Mouse (Mus musculus) heart, embryonic 12.5 days (tissue): ENCODE measurements around the gene Ube2d1. TPM values are rescaled to one million over a fixed set of nuclear protein-coding genes. Genes with fewer than 3 reads are reported as not detected.
A peak's percentile ranks its signal among the peaks of the same experiment; 100 is the strongest.

Source experiments
- ATAC-seq: fragments of 200-750 bp; cut with Nextera tagmentation; 2 replicates; pipeline ENCODE4 v1.8.0; 2017; ENCODE audit warnings: moderate TSS enrichment, moderate library complexity; ENCODE audit not compliant: insufficient number of reproducible peaks, low FRiP score
- H3K27ac ChIP-seq: fragments of 300-500 bp; sonication (generic); 2 replicates; pipeline ENCODE4 v1.5.1; 2016; ENCODE audit warnings: mild to moderate bottlenecking, moderate library complexity; ENCODE audit not compliant: poor library complexity, severe bottlenecking
- H3K27me3 ChIP-seq: fragments of 300-500 bp; sonication (generic); replicated peaks from 2 replicates; pipeline ENCODE4 v1.6.1; 2016; ENCODE audit warnings: mild to moderate bottlenecking, moderate library complexity
- H3K36me3 ChIP-seq: fragments of 300-500 bp; sonication (generic); 2 replicates; pipeline ENCODE4 v1.6.1; 2016; ENCODE audit warnings: mild to moderate bottlenecking, moderate library complexity
- H3K4me1 ChIP-seq: fragments of 300-500 bp; sonication (generic); replicated peaks from 2 replicates; pipeline ENCODE4 v1.6.1; 2016; ENCODE audit warnings: mild to moderate bottlenecking
- H3K4me2 ChIP-seq: fragments of 300-500 bp; sonication (generic); 2 replicates; pipeline ENCODE4 v1.6.1; 2016; ENCODE audit warnings: mild to moderate bottlenecking, moderate library complexity
- H3K4me3 ChIP-seq: fragments of 300-500 bp; sonication (generic); 2 replicates; pipeline ENCODE4 v1.5.1; 2016; ENCODE audit warnings: mild to moderate bottlenecking
- H3K9ac ChIP-seq: fragments of 300-500 bp; sonication (generic); 2 replicates; pipeline ENCODE4 v1.6.1; 2016; ENCODE audit warnings: mild to moderate bottlenecking, moderate library complexity
- H3K9me3 ChIP-seq: fragments of 300-500 bp; sonication (generic); replicated peaks from 2 replicates; pipeline ENCODE4 v1.6.1; 2016; ENCODE audit warnings: mild to moderate bottlenecking, moderate library complexity
- whole genome bisulfite sequencing: fragments of 180-500 bp; shearing (Covaris S2); methylation state at CpG from one replicate; pipeline ENCODE4 v1.1.7; 2016; 5-methylcytosine and 5-hydroxymethylcytosine counted together
- polyA plus RNA-seq: library from polyadenylated mRNA; unstranded; fragments of >200 nt; fragmentation: Nextera tagmentation; extraction: Ambion mirVana; gene quantifications from 2 replicates; pipeline ENCODE4 v1.2.1, GENCODE M21; 2016

Gene Ube2d1
- polyA plus RNA-seq, 1 experiment from 2014 or later = 68.1 TPM

GRCm38 (mm10) chr10:71223101-71223500, 62.0 kb downstream of the Ube2d1 start:
- no peak for ATAC-seq
- Histone ChIP-seq H3K9ac (no peak overlapping the region), H3K9me3 (peaks cover 10% of the 10 kb centered on the region; the same call in 1 of the 2 replicates), H3K27ac (no peak overlapping the region), H3K4me3 (no peak overlapping the region), H3K4me1 (no peaks in the 10 kb centered on the region), H3K4me2 (no peak overlapping the region), H3K27me3 (no peaks in the 10 kb centered on the region), H3K36me3 (peaks cover 47% of the 10 kb centered on the region)
- 84% methylated on average over 5 of the region's 5 CpGs for WGBS

- ATAC-seq = no peak
- peaks cover 10% of the 10 kb centered on the region; the same call in 1 of the 2 replicates for H3K9me3 ChIP-seq
- no peak overlapping the region for H3K4me3 ChIP-seq
- H3K36me3 ChIP-seq = peaks cover 45% of the 10 kb centered on the region
- H3K27ac ChIP-seq = no peak overlapping the region
- no peaks in the 10 kb centered on the region for H3K27me3 ChIP-seq
- H3K4me2 ChIP-seq = no peak overlapping the region
- 89% methylated on average over 2 of the region's 2 CpGs for WGBS
- no peak overlapping the region for H3K9ac ChIP-seq
- H3K4me1 ChIP-seq = peaks cover 4% of the 10 kb centered on the region
Measured at GRCm38 (mm10) chr10:71222639-71223038, 62.4 kb downstream of the Ube2d1 start.

GRCm38 (mm10) chr10:71218228-71218892, 66.7 kb downstream of the Ube2d1 start:
- H3K27ac ChIP-seq = no peak overlapping the region
- peaks cover 10% of the 10 kb centered on the region; the same call in 1 of the 2 replicates for H3K9me3 ChIP-seq
- peaks cover 13% of the 10 kb centered on the region for H3K4me1 ChIP-seq
- H3K36me3 ChIP-seq = peaks cover 15% of the 10 kb centered on the region
- H3K27me3 ChIP-seq = no peaks in the 10 kb centered on the region
- no peak for ATAC-seq
- no peak overlapping the region for H3K4me3 ChIP-seq
- 13% methylated on average over 8 of the region's 8 CpGs for WGBS
- H3K4me2 ChIP-seq = peak overlapping the region; percentile 38
- H3K9ac ChIP-seq = no peak overlapping the region

- Histone ChIP-seq H3K27ac (no peak overlapping the region), H3K27me3 (no peaks in the 10 kb centered on the region), H3K4me3 (no peak overlapping the region), H3K4me1 (peaks cover 13% of the 10 kb centered on the region), H3K9me3 (no peaks in the 10 kb centered on the region), H3K36me3 (no peaks in the 10 kb centered on the region), H3K4me2 (no peak overlapping the region), H3K9ac (no peak overlapping the region)
- no peak for ATAC-seq
- 75% methylated on average over 9 of the region's 9 CpGs for WGBS
Measured at GRCm38 (mm10) chr10:71215996-71216395, 69.1 kb downstream of the Ube2d1 start.

Other genes starting within 250 kb of the Ube2d1 start
- 21.7 and 24.2 TPM in 2 replicates for gene Bicc1, start 125.6 kb downstream of the Ube2d1 start, polyA plus RNA-seq
- gene Tfam, start 47.0 kb downstream of the Ube2d1 start, polyA plus RNA-seq = 60.0 and 63.7 TPM in 2 replicates
- gene Cisd1, start 59.7 kb upstream of the Ube2d1 start, polyA plus RNA-seq = 165 and 170 TPM in 2 replicates
- 10.2 and 11.9 TPM in 2 replicates for gene Ipmk, start 62.5 kb upstream of the Ube2d1 start, polyA plus RNA-seq